In genomic region chr3:96547389-96547960, GRCm38 (mm10) we compare ENCODE assay signal across 8 mouse cellular contexts. TPM values are rescaled to one million over a fixed set of nuclear protein-coding genes. Genes with fewer than 3 reads are reported as not detected.
DNase-seq lines count a peak whose midpoint lies in the region; ATAC-seq and TF ChIP-seq lines count a peak whose summit lies in the region.

No protein-coding gene starts in this region.

- peak overlapping the region; percentile 31 for H3K4me2 ChIP-seq in forebrain, embryonic 11.5 days (ENCODE audit: low read depth, low read length, severe bottlenecking)
- H3K4me2 ChIP-seq in neural tube, embryonic 15.5 days = peak overlapping the region; percentile 40

- peak; percentile 73 for DNase-seq in ES-CJ7 (ENCODE audit: low read depth, low spot score)
- DNase-seq in c-Kit-positive CD71-negative TER-119-negative erythroid progenitor cells, embryonic 14.5 days (ENCODE audit: low read depth) = peak; percentile 62
- peak; percentile 84 for DNase-seq in forebrain, embryonic 11.5 days (ENCODE audit: low spot score)
- peak; percentile 46 for DNase-seq in heart, postnatal 25 days (ENCODE audit: low spot score)
- DNase-seq in layer of hippocampus, adult 18-20 months (ENCODE audit: low spot score in 2 of 2) = peak; percentile 54 to 83
- DNase-seq in lung, adult 2 months = peak; percentile 82
- DNase-seq in thymus, postnatal 14 days = peak; percentile 83

- peak; percentile 89 for TF ChIP-seq CTCF in lung, adult 2 months (IDR thresholded peaks at IDR 0.05; ENCODE audit: insufficient read depth, low read length)

- H3K9me3 ChIP-seq in forebrain, embryonic 11.5 days (ENCODE audit: control insufficient read depth, low read length) = no peaks in the 10 kb centered on the region
- H3K9me3 ChIP-seq in neural tube, embryonic 15.5 days (replicated peaks) = no peaks in the 10 kb centered on the region

- 6% methylated on average over 14 of the region's 14 CpGs for WGBS in forebrain, embryonic 11.5 days
- WGBS in lung, adult 2 months = 9% methylated on average over 14 of the region's 14 CpGs
- 10% methylated on average over 14 of the region's 14 CpGs for WGBS in neural tube, embryonic 15.5 days

- intact Hi-C loops in heart, postnatal 25 days (cut with DNase I) = loop anchor here (1.0 to 2.0 kb wide), 2 partner anchors 33 to 161 kb away; partner anchors contain the start of gene Nudt17

- H3K4me1 ChIP-seq in forebrain, embryonic 11.5 days (replicated peaks; ENCODE audit: control insufficient read depth, insufficient read depth, low read length) = no peaks in the 10 kb centered on the region
- H3K4me1 ChIP-seq in lung, adult 2 months (ENCODE audit: control insufficient read depth, insufficient read depth, low read length) = peaks cover 8% of the 10 kb centered on the region
- H3K4me1 ChIP-seq in neural tube, embryonic 15.5 days = no peaks in the 10 kb centered on the region

- no peak for TF ChIP-seq POLR2A in lung, adult 2 months (IDR thresholded peaks at IDR 0.05; ENCODE audit: borderline replicate concordance, extremely low read depth, low read depth, low read length)

- no peaks in the 10 kb centered on the region for H3K36me3 ChIP-seq in forebrain, embryonic 11.5 days (ENCODE audit: control insufficient read depth, insufficient read depth, low read length)
- H3K36me3 ChIP-seq in neural tube, embryonic 15.5 days = no peaks in the 10 kb centered on the region

- H3K9ac ChIP-seq in forebrain, embryonic 11.5 days (ENCODE audit: low read length) = no peak overlapping the region
- H3K9ac ChIP-seq in neural tube, embryonic 15.5 days (replicated peaks) = no peak overlapping the region

- H3K4me3 ChIP-seq in forebrain, embryonic 11.5 days (ENCODE audit: low read depth, low read length) = no peak overlapping the region
- no peak overlapping the region for H3K4me3 ChIP-seq in lung, adult 2 months (replicated peaks; ENCODE audit: extremely low read depth, low read depth, low read length)
- H3K4me3 ChIP-seq in neural tube, embryonic 15.5 days (replicated peaks) = no peak overlapping the region; the same call in 1 of the 2 replicates

- ATAC-seq in forebrain, embryonic 11.5 days (replicated peaks; ENCODE audit: low FRiP score) = no peak; the same call in 1 of the 2 replicates
- ATAC-seq in neural tube, embryonic 15.5 days (ENCODE audit: low FRiP score) = 0 out of 2 replicates have a peak, but pooled peaks have one; percentile 48

- H3K27me3 ChIP-seq in forebrain, embryonic 11.5 days (ENCODE audit: control insufficient read depth, insufficient read depth, low read length) = no peaks in the 10 kb centered on the region
- no peaks in the 10 kb centered on the region for H3K27me3 ChIP-seq in neural tube, embryonic 15.5 days (replicated peaks)

- no peak overlapping the region for H3K27ac ChIP-seq in forebrain, embryonic 11.5 days (ENCODE audit: low read depth, low read length)
- no peak overlapping the region for H3K27ac ChIP-seq in neural tube, embryonic 15.5 days (replicated peaks)

RNA-seq across cellular contexts. Expression of gene Txnip, which starts 10.3 kb away (rescaled TPM):
- polyA plus RNA-seq in forebrain, embryonic 11.5 days (2014; fragmentation: Nextera tagmentation; extraction: Ambion mirVana) = 45.5 and 46.3 TPM in 2 replicates
- 100 to 1,000 TPM; 341 to 607 TPM for total RNA-seq in heart, postnatal 25 days (2021)
- total RNA-seq in layer of hippocampus, adult 18-20 months (2021) = 10 to 100 TPM; 28.1 to 34.8 TPM
- polyA plus RNA-seq in lung, adult 2 months (2012; rRNA removed) = 687 and 806 TPM in 2 replicates
- 52.5 and 72.5 TPM in 2 replicates for polyA plus RNA-seq in neural tube, embryonic 15.5 days (2015; fragmentation: Nextera tagmentation; extraction: Ambion mirVana)

RNA-seq across cellular contexts. Expression of gene Hfe2, which starts 22.5 kb away (rescaled TPM):
- polyA plus RNA-seq in forebrain, embryonic 11.5 days (2014; fragmentation: Nextera tagmentation; extraction: Ambion mirVana) = 0.69 and 0.77 TPM in 2 replicates
- 100 to 1,000 TPM; 266 to 290 TPM for total RNA-seq in heart, postnatal 25 days (2021)
- under 1 TPM; 0.25 to 0.30 TPM for total RNA-seq in layer of hippocampus, adult 18-20 months (2021)
- polyA plus RNA-seq in lung, adult 2 months (2012; rRNA removed) = 4.6 and 13.8 TPM in 2 replicates
- 2.4 and 3.0 TPM in 2 replicates for polyA plus RNA-seq in neural tube, embryonic 15.5 days (2015; fragmentation: Nextera tagmentation; extraction: Ambion mirVana)

RNA-seq across cellular contexts. Expression of gene Gm16253, which starts 29.3 kb away (rescaled TPM):
- polyA plus RNA-seq in forebrain, embryonic 11.5 days (2014; fragmentation: Nextera tagmentation; extraction: Ambion mirVana) = 1.0 TPM in 1 of 2 replicates, not detected in the other
- 1 to 10 TPM; 1.1 to 2.1 TPM for total RNA-seq in heart, postnatal 25 days (2021)
- not detected for total RNA-seq in layer of hippocampus, adult 18-20 months (2021)
- not detected in 2 replicates for polyA plus RNA-seq in lung, adult 2 months (2012; rRNA removed)
- polyA plus RNA-seq in neural tube, embryonic 15.5 days (2015; fragmentation: Nextera tagmentation; extraction: Ambion mirVana) = 1.8 TPM in 2 replicates

RNA-seq across cellular contexts. Expression of gene Polr3gl, which starts 46.5 kb away (rescaled TPM):
- 22.0 and 28.4 TPM in 2 replicates for polyA plus RNA-seq in forebrain, embryonic 11.5 days (2014; fragmentation: Nextera tagmentation; extraction: Ambion mirVana)
- 10 to 100 TPM; 25.2 to 25.9 TPM for total RNA-seq in heart, postnatal 25 days (2021)
- 10 to 100 TPM; 28.7 to 31.6 TPM for total RNA-seq in layer of hippocampus, adult 18-20 months (2021)
- 18.3 and 21.3 TPM in 2 replicates for polyA plus RNA-seq in lung, adult 2 months (2012; rRNA removed)
- polyA plus RNA-seq in neural tube, embryonic 15.5 days (2015; fragmentation: Nextera tagmentation; extraction: Ambion mirVana) = 35.2 and 35.8 TPM in 2 replicates

RNA-seq across cellular contexts. Expression of gene Ankrd34a, which starts 49.0 kb away (rescaled TPM):
- polyA plus RNA-seq in forebrain, embryonic 11.5 days (2014; fragmentation: Nextera tagmentation; extraction: Ambion mirVana) = 1.9 and 2.4 TPM in 2 replicates
- total RNA-seq in heart, postnatal 25 days (2021) = 1 to 10 TPM; 1.9 to 2.4 TPM
- total RNA-seq in layer of hippocampus, adult 18-20 months (2021) = 10 to 100 TPM; 55.7 to 56.8 TPM
- polyA plus RNA-seq in lung, adult 2 months (2012; rRNA removed) = 0.27 and 0.44 TPM in 2 replicates
- polyA plus RNA-seq in neural tube, embryonic 15.5 days (2015; fragmentation: Nextera tagmentation; extraction: Ambion mirVana) = 18.6 and 21.0 TPM in 2 replicates
